Mouse (Mus musculus) hematopoietic stem cell, adult 5-6 weeks (primary cell): Measurements from ENCODE around the gene Vmn1r125. TPM values are rescaled to one million over a fixed set of nuclear protein-coding genes. Genes with fewer than 3 reads are reported as not detected.
"Not testable (repeated sequence)": the region's sequence is repeated elsewhere in the genome, so short reads cannot be mapped to it uniquely, and the experiment has no call there.

ENCODE experiments used
- ATAC-seq, 2 experiments: fragments of 125-278 bp in 1 of 2; replicated peaks in 1 of 2; 2 replicates each; pipeline ENCODE4 v1.8.0; 2016 to 2017; ENCODE audit warnings: inconsistent platforms in 2 of 2, mild to moderate bottlenecking in 2 of 2, moderate number of reproducible peaks in 2 of 2, low read depth in 1 of 2, moderate TSS enrichment in 1 of 2; ENCODE audit not compliant: low FRiP score in 2 of 2, poor library complexity in 2 of 2, severe bottlenecking in 2 of 2, insufficient read depth in 1 of 2, low TSS enrichment in 1 of 2
- total RNA-seq: library from RNA; stranded (forward); fragments of 172-1452, 232-1000 nt; gene quantifications from 2 replicates; pipeline ENCODE4 v1.2.3, GENCODE M21; 2017

Vmn1r125 gene
- total RNA-seq: not detected in 2 replicates

GRCm38 (mm10) chr7:21271879-21272278 is at the start of gene Vmn1r125:
Gene Vmn1r125 (plus strand): TSS chr7:21272179.
- ATAC-seq: not testable (repeated sequence)

- ATAC-seq: not testable (repeated sequence)
Measured at GRCm38 (mm10) chr7:21260517-21260916, 11.5 kb upstream of the Vmn1r125 start, which contains the start of gene Vmn1r124. Gene Vmn1r124 (minus strand): TSS chr7:21260617.

- ATAC-seq: not testable (repeated sequence)
Measured at GRCm38 (mm10) chr7:21301367-21301766, 29.4 kb downstream of the Vmn1r125 start, which contains the start of gene Vmn1r126. Gene Vmn1r126 (minus strand): TSS chr7:21301467.

GRCm38 (mm10) chr7:21319761-21320160 is 47.8 kb downstream of the Vmn1r125 start, which contains the start of gene Vmn1r127:
Gene Vmn1r127 (minus strand): TSS chr7:21319861.
- not testable (repeated sequence) for ATAC-seq

Other genes starting within 250 kb of the Vmn1r125 start
- gene Vmn1r120, start 218.4 kb upstream of the Vmn1r125 start, total RNA-seq: not detected in 2 replicates
- gene Vmn1r121, start 173.7 kb upstream of the Vmn1r125 start, total RNA-seq: not detected in 2 replicates
- not detected in 2 replicates for gene Vmn1r122, start 138.1 kb upstream of the Vmn1r125 start, total RNA-seq
- not detected in 2 replicates for gene Vmn1r123, start 110.0 kb upstream of the Vmn1r125 start, total RNA-seq
- not detected in 2 replicates for gene Gm5157, start 81.8 kb upstream of the Vmn1r125 start, total RNA-seq
- not detected in 2 replicates for gene Vmn1r124, start 11.6 kb upstream of the Vmn1r125 start, total RNA-seq
- gene Vmn1r126, start 29.3 kb downstream of the Vmn1r125 start, total RNA-seq: not detected in 2 replicates
- not detected in 2 replicates for gene Vmn1r127, start 47.7 kb downstream of the Vmn1r125 start, total RNA-seq
- not detected in 2 replicates for gene Vmn1r128, start 77.2 kb downstream of the Vmn1r125 start, total RNA-seq
- not detected in 2 replicates for gene Vmn1r129, start 89.1 kb downstream of the Vmn1r125 start, total RNA-seq
- gene Gm6882, start 160.6 kb downstream of the Vmn1r125 start, total RNA-seq: not detected in 2 replicates
- gene Vmn1r130, start 239.6 kb downstream of the Vmn1r125 start, total RNA-seq: not detected in 2 replicates